Mouse (Mus musculus) bone marrow, adult 2 months (tissue): Measurements from ENCODE around the gene Ubl5. TPM values are rescaled to one million over a fixed set of nuclear protein-coding genes. Genes with fewer than 3 reads are reported as not detected.

ENCODE experiments used
- H3K27ac ChIP-seq: fragments of 200-500 bp; 2 replicates; pipeline ENCODE4 v1.5.1; 2012; ENCODE audit warnings: low read depth, mild to moderate bottlenecking, control low read depth, inconsistent platforms, low read length; ENCODE audit not compliant: control insufficient read depth, poor library complexity, insufficient read depth
- H3K4me1 ChIP-seq: fragments of 200-500 bp; 2 replicates; pipeline ENCODE4 v1.6.1; 2011; ENCODE audit warnings: low read length; ENCODE audit not compliant: control insufficient read depth, insufficient read depth
- H3K4me3 ChIP-seq: fragments of 200-500 bp; replicated peaks from 2 replicates; pipeline ENCODE3; 2011; ENCODE audit warnings: mild to moderate bottlenecking, low read depth, low read length, control low read depth; ENCODE audit not compliant: control insufficient read depth
- CTCF ChIP-seq: fragments of 200-500 bp; IDR thresholded peaks from 2 replicates; pipeline ENCODE4 v1.5.1; 2011; ENCODE audit warnings: low read length, control low read depth; ENCODE audit not compliant: control insufficient read depth, insufficient read depth
- POLR2A ChIP-seq: fragments of 200-500 bp; IDR thresholded peaks from 2 replicates; pipeline ENCODE4 v1.6.1; 2011; ENCODE audit warnings: low read depth, mild to moderate bottlenecking, control low read depth, low read length, borderline replicate concordance; ENCODE audit not compliant: control insufficient read depth
- WGBS: fragments of 180-500 bp; shearing (Covaris S2); methylation state at CpG from one replicate; pipeline ENCODE4 v1.1.7; 2018; 5-methylcytosine and 5-hydroxymethylcytosine counted together
- polyA plus RNA-seq: library from polyadenylated mRNA; stranded (reverse); fragments of >200 nt; gene quantifications from 2 replicates; pipeline ENCODE4 v1.2.4, GENCODE M21; 2011; ENCODE audit warnings: low replicate concordance; ENCODE audit not compliant: missing spikeins, insufficient read depth, insufficient read length

Ubl5 gene
- polyA plus RNA-seq, 1 experiment = 207 TPM

DNA sequence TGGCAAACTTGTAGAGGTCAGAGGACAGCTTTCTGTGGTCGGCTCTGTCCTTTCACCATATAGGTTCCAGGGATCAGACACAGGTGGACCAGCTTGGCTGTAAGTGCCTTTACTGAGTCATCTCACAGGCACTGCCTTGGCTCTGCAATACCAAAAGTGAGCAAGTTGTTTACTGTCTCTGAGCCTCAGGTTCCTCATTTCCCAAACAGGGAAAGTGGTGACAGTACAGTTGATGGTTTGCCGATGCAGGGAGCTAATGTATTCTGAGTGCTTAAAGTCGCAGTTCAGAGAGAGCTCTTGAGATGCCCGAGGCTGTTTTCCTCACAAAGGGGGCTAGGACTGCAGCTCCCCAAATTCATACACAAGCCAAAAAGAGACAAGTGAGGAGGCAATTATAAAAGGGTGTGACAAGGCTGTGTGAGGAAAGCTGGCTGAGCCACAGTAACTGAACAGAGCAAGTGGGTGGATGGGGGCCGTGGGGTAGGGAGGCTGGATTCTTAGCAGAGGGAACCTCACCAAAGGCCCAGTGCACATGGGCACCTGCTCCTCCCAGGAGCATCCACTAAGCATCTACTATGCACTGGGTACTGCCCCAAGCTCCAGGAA lies 53.5 kb downstream of the Ubl5 start:
- no peaks in the 10 kb centered on the region for H3K4me1 ChIP-seq
- no peak overlapping the region for H3K27ac ChIP-seq
- TF ChIP-seq POLR2A = no peak
- TF ChIP-seq CTCF = no peak
- H3K4me3 ChIP-seq = no peak overlapping the region
- 41% methylated on average over 5 of the region's 5 CpGs for WGBS

Other genes starting within 250 kb of the Ubl5 start
- 2.4 and 6.6 TPM in 2 replicates for gene Zfp26, start 182.7 kb upstream of the Ubl5 start, polyA plus RNA-seq
- 4.6 and 11.2 TPM in 2 replicates for gene Zfp426, start 150.1 kb upstream of the Ubl5 start, polyA plus RNA-seq
- gene Zfp266, start 121.5 kb upstream of the Ubl5 start, polyA plus RNA-seq = 3.0 and 9.8 TPM in 2 replicates
- 5.5 and 5.9 TPM in 2 replicates for gene Zfp846, start 61.6 kb upstream of the Ubl5 start, polyA plus RNA-seq
- 10.7 and 28.8 TPM in 2 replicates for gene Fbxl12, start 1.9 kb downstream of the Ubl5 start, polyA plus RNA-seq
- gene Pin1, start 9.2 kb downstream of the Ubl5 start, polyA plus RNA-seq = 4.3 and 8.3 TPM in 2 replicates
- gene Olfm2, start 103.5 kb downstream of the Ubl5 start, polyA plus RNA-seq = 1.1 TPM in 1 of 2 replicates, not detected in the other
- 7.3 and 15.3 TPM in 2 replicates for gene Col5a3, start 172.2 kb downstream of the Ubl5 start, polyA plus RNA-seq
- not detected in 2 replicates for gene Rdh8, start 175.6 kb downstream of the Ubl5 start, polyA plus RNA-seq
- gene A230050P20Rik, start 225.8 kb downstream of the Ubl5 start, polyA plus RNA-seq = 13.1 and 28.5 TPM in 2 replicates
- 1.6 TPM in 1 of 2 replicates, not detected in the other for gene Angptl6, start 236.8 kb downstream of the Ubl5 start, polyA plus RNA-seq
- gene Ppan, start 245.3 kb downstream of the Ubl5 start, polyA plus RNA-seq = 41.9 and 69.7 TPM in 2 replicates